ENCODE assay signal across 28 mouse cellular contexts in the genomic region with DNA sequence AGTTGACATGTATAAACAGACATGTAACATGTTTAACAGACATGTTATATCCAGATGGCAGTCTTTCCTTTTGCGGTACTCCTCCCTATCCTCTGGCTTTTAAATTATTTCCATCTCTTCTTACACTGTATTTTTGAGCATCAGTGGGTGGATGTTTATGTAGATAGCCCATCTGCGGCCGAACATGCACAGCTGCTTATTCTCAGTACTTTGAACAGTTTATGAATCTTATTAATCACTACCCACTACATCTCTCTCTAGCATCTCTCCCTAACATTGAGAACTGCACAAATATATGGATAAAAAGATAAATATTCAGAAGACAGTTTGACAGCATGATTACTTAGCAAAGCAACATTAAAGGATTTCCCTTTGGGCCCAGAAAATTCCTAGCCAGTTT.
DNase-seq lines count a peak whose midpoint lies in the region; ATAC-seq lines count a peak whose summit lies in the region.
"Had no signal": no experiment of that assay in that cellular context is flagged by ENCODE, and none has a peak within 500 bp of the region (broad histone marks: within the 10 kb centered on the region; RNA-seq: fewer than 3 reads in every experiment).

No protein-coding gene starts in this region.

- 47% methylated on average over 3 of the region's 3 CpGs for WGBS in kidney, embryonic 16.5 days
- WGBS in kidney, embryonic 15.5 days: 51% methylated on average over 3 of the region's 3 CpGs
- WGBS in hindbrain, embryonic 10.5 days: 96% methylated on average over 3 of the region's 3 CpGs

- peak; percentile 24 to 34 for DNase-seq in left cerebral cortex, postnatal 25 days (ENCODE audit: low spot score in 2 of 2)
- DNase-seq in left cerebral cortex, adult 11 months (ENCODE audit: low spot score): no peak
- DNase-seq in layer of hippocampus, adult 8-10 months (ENCODE audit: low spot score in 2 of 2): peak; percentile 54 to 69
- peak; percentile 42 for DNase-seq in telencephalon, adult 2 months (ENCODE audit: low read depth, low spot score)
- DNase-seq in hindbrain, embryonic 10.5 days (ENCODE audit: low spot score): no peak
- DNase-seq: adrenal gland, postnatal 14 days; cerebellum, adult 18-20 months; cerebellum, postnatal 10 days; gastrocnemius, postnatal 25 days; heart, adult 11 months; kidney, adult 9 months; lung, postnatal 36 days; thymus, postnatal 14 days had no signal

- no peaks in the 10 kb centered on the region for H3K27me3 ChIP-seq in kidney, embryonic 16.5 days (ENCODE audit: insufficient read depth, low read length)
- H3K27me3 ChIP-seq in kidney, embryonic 15.5 days: no peaks in the 10 kb centered on the region
- no peaks in the 10 kb centered on the region for H3K27me3 ChIP-seq in hindbrain, embryonic 10.5 days (ENCODE audit: insufficient read depth, poor library complexity, severe bottlenecking)
- H3K27me3 ChIP-seq: embryonic facial prominence, embryonic 13.5 days; heart, embryonic 15.5 days; hindbrain, embryonic 12.5 days; limb, embryonic 13.5 days; lung, embryonic 15.5 days; stomach, embryonic 15.5 days had no signal

- intact Hi-C loops in left cerebral cortex, postnatal 25 days (cut with DNase I): no loop called here

- H3K4me1 ChIP-seq in kidney, embryonic 16.5 days (ENCODE audit: insufficient read depth, low read length): no peaks in the 10 kb centered on the region
- no peaks in the 10 kb centered on the region for H3K4me1 ChIP-seq in kidney, embryonic 15.5 days
- H3K4me1 ChIP-seq in hindbrain, embryonic 10.5 days (replicated peaks): no peaks in the 10 kb centered on the region; the same call in 1 of the 2 replicates
- H3K4me1 ChIP-seq: heart, embryonic 10.5 days; heart, embryonic 15.5 days; hindbrain, embryonic 12.5 days; limb, embryonic 13.5 days; lung, embryonic 15.5 days; stomach, embryonic 15.5 days had no signal

- no peaks in the 10 kb centered on the region for H3K36me3 ChIP-seq in kidney, embryonic 16.5 days (ENCODE audit: insufficient read depth, low read length)
- H3K36me3 ChIP-seq in kidney, embryonic 15.5 days: no peaks in the 10 kb centered on the region
- no peaks in the 10 kb centered on the region for H3K36me3 ChIP-seq in hindbrain, embryonic 10.5 days
- H3K36me3 ChIP-seq: embryonic facial prominence, embryonic 13.5 days; heart, embryonic 10.5 days; heart, embryonic 15.5 days; hindbrain, embryonic 12.5 days; limb, embryonic 13.5 days; lung, embryonic 15.5 days; stomach, embryonic 15.5 days had no signal

- H3K27ac ChIP-seq in kidney, embryonic 16.5 days (ENCODE audit: low read length): no peak overlapping the region
- H3K27ac ChIP-seq in kidney, embryonic 15.5 days: no peak overlapping the region
- H3K27ac ChIP-seq in hindbrain, embryonic 10.5 days: no peak overlapping the region
- H3K27ac ChIP-seq: embryonic facial prominence, embryonic 13.5 days; heart, embryonic 10.5 days; heart, embryonic 15.5 days; hindbrain, embryonic 12.5 days; limb, embryonic 13.5 days; lung, embryonic 15.5 days; stomach, embryonic 15.5 days had no signal

- H3K4me3 ChIP-seq in kidney, embryonic 16.5 days (ENCODE audit: low read length): no peak overlapping the region
- no peak overlapping the region for H3K4me3 ChIP-seq in kidney, embryonic 15.5 days (replicated peaks)
- H3K4me3 ChIP-seq in hindbrain, embryonic 10.5 days: no peak overlapping the region
- H3K4me3 ChIP-seq: embryonic facial prominence, embryonic 13.5 days; heart, embryonic 10.5 days; heart, embryonic 15.5 days; hindbrain, embryonic 12.5 days; limb, embryonic 13.5 days; lung, embryonic 15.5 days; stomach, embryonic 15.5 days had no signal

- ATAC-seq in kidney, embryonic 16.5 days (ENCODE audit: low FRiP score, low TSS enrichment): 0 out of 2 replicates have a peak, but pooled peaks have one; percentile 54
- no peak for ATAC-seq in kidney, embryonic 15.5 days (replicated peaks; ENCODE audit: low FRiP score)
- ATAC-seq: CD4-positive, CD25-positive, alpha-beta regulatory T cell, adult 4 months; forebrain, embryonic 16.5 days; intestine, embryonic 16.5 days; midbrain, embryonic 16.5 days had no signal

- H3K9ac ChIP-seq in kidney, embryonic 16.5 days (replicated peaks; ENCODE audit: low read length): no peak overlapping the region
- H3K9ac ChIP-seq in kidney, embryonic 15.5 days: no peak overlapping the region
- H3K9ac ChIP-seq: embryonic facial prominence, embryonic 13.5 days; heart, embryonic 15.5 days; hindbrain, embryonic 12.5 days; limb, embryonic 13.5 days; lung, embryonic 15.5 days; stomach, embryonic 15.5 days had no signal

- H3K9me3 ChIP-seq in kidney, embryonic 16.5 days (ENCODE audit: low read length): no peaks in the 10 kb centered on the region
- no peaks in the 10 kb centered on the region for H3K9me3 ChIP-seq in kidney, embryonic 15.5 days (replicated peaks)
- no peaks in the 10 kb centered on the region for H3K9me3 ChIP-seq in hindbrain, embryonic 10.5 days
- H3K9me3 ChIP-seq: embryonic facial prominence, embryonic 13.5 days; heart, embryonic 10.5 days; heart, embryonic 15.5 days; hindbrain, embryonic 12.5 days; limb, embryonic 13.5 days; lung, embryonic 15.5 days; stomach, embryonic 15.5 days had no signal

- no peak overlapping the region for H3K4me2 ChIP-seq in kidney, embryonic 16.5 days (replicated peaks; ENCODE audit: low read depth, low read length)
- no peak overlapping the region for H3K4me2 ChIP-seq in kidney, embryonic 15.5 days
- H3K4me2 ChIP-seq: embryonic facial prominence, embryonic 13.5 days; heart, embryonic 15.5 days; hindbrain, embryonic 12.5 days; limb, embryonic 13.5 days; liver, embryonic 11.5 days; lung, embryonic 15.5 days; midbrain, embryonic 11.5 days; stomach, embryonic 15.5 days had no signal

Comparison
In these comparisons a context has a peak if more than half of its experiments do, and no peak if none do; other contexts are left out.
1. DNase-seq: peak in left cerebral cortex, postnatal 25 days (2 of 2), layer of hippocampus, adult 8-10 months (2 of 2) and telencephalon, adult 2 months (single experiment); none in left cerebral cortex, adult 11 months (single experiment) and hindbrain, embryonic 10.5 days (single experiment).